Mouse (Mus musculus) liver, adult (tissue): ENCODE results near the gene Angptl4.

ENCODE experiments used
- GATA4 ChIP-seq: IDR thresholded peaks from 2 replicates; pipeline ENCODE4 v1.6.1; 2014; ENCODE audit warnings: mild to moderate bottlenecking, low read length; ENCODE audit not compliant: insufficient replicate concordance

The Angptl4 gene

DNA sequence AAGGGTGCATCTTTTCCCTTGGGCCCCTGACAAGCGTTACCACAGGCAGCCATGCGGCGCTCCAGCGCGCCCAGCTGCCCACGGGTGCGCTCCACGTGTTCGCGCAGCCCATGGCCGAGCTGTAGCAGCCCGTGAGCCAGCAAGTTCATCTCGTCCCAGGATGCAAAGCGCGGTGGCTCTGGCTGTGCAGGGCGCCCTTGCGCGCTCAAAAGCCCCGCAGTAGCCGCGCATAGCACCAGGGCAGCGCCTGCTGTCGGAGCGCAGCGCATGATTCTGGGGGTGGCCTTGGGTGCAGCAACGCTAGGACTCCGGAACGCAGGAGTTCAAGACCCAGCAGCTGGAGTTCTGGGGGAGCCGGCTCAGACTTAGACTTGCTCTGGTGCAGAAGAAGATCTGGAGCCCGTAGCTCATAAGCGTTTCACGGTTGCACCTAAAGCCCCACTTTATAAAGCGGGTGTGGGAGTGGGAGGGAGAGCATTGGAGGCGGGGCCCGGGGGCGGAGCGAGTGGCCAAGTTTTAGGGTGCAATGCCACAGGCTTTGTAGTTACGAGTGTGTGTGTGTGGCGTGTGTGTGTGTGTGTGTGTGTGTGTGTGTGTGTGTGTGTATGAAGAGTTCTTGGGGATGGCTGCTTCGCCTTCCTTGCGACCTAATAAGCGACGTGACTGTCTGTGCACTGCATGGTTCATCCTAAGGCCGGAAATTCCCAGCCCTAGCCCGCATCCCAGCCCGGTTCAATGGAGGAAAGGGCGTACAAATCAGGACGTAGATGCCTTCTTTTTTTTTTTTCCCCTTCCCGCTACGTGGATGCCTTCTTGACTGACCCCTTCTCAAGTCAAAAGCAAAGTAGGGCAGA lies at the start of gene Angptl4:
Gene Angptl4 (minus strand): TSS at position 707 of the 854 bp plus-strand sequence.
- 0 out of 2 replicates have a peak, but pooled peaks have one; percentile 27 for TF ChIP-seq GATA4

GRCm38 (mm10) chr17:33829561-33829960 lies 47.9 kb upstream of the Angptl4 start:
- no peak for TF ChIP-seq GATA4

GRCm38 (mm10) chr17:33828892-33829291 lies 47.3 kb upstream of the Angptl4 start:
- TF ChIP-seq GATA4: peak; percentile 59; the same call in 1 of the 2 replicates

- no peak for TF ChIP-seq GATA4
Observed at GRCm38 (mm10) chr17:33826850-33827249, 45.2 kb upstream of the Angptl4 start.

DNA sequence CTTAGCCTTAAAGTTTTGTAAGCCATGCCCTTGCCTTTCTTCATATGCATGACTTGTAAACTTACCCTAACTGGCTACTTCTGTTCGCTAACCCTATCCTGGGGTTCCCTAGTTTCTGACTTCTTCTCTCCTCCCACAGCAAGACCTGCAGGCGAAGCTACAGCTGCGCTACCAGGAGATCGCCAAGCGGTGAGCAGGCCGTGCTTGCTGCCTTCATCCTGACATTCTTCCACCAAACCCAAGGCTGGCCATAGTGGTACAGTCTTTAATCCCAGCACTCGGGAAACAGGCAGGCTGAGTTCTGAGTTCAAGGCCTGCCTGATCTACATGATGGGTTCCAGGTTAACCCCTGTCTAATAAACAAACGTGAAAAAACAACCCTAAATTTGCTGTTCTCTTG lies 43.8 kb upstream of the Angptl4 start:
- TF ChIP-seq GATA4: no peak

DNA sequence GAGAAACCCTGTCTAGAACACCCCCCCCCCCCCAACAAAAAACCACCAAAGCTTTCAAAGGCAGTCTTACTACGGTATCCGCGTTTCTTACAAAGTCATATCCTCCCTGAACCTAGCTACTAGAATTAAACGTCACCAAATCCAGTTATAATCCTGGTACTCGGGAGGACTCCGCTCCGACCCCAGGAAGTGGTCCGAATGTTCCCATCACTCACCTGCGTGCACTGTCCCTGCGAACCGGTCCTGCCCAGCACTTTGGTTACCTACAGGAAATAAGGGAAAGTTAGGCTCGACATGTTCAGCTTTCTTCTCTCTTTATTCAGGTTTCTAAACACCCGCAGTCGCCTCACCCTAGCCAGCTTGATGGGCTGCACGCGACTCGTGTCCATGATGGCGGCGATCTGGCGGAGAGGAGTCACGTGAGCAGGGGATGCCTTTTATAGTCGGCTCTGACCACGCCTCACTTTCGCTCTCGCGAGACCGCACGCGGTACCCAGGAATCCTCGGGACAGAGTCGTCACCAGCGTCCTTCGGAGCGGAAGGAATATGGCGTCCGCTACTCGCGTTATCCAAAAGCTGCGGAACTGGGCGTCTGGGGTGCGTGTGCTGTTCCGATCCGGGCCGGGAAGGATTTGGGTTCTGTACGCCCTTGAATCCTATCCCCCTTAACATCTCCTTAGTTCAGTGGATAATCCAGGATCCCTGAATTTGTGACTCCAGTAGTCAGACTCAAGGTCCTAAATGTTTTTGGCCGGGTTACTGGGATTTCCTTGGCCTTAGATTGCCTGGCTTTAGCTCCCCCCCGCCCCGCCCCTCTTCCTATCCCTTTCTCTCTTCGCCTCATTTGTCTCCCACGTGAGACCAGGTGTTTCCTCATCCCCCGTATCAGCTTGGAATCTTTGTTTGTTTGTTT lies 42.7 kb upstream of the Angptl4 start, which contains the start of the genes Rps28 and Ndufa7:
Gene Rps28 (minus strand): TSS at position 479 of the 913 bp plus-strand sequence.
Gene Ndufa7 (plus strand): TSS at position 489 of the 913 bp plus-strand sequence.
- TF ChIP-seq GATA4: peak; percentile 70; the same call in 1 of the 2 replicates

DNA sequence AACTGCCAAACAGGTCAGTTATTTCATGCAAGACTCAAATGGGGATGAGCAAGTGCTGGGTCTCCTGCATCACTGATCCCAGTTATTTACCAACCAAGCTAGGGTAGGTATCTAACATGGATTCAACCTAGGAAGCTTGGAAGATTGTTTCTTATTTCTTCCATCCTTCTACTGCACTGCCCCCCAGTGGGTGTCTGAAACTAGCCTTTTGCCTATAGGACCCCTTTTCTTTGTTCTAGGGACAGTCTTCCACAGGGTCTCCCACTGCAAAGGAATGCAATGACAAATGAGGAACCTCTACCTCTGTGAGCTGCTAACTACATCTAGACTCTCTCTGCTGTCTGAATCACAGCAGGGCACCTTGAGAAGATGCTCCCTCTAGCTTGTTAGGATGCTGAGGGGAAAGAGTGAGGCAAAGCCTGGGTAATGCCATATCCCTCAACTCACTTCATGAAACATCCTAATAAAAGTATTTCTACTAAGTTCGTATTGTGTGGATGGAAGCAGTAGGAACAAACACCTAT lies 40.9 kb upstream of the Angptl4 start:
- no peak for TF ChIP-seq GATA4

DNA sequence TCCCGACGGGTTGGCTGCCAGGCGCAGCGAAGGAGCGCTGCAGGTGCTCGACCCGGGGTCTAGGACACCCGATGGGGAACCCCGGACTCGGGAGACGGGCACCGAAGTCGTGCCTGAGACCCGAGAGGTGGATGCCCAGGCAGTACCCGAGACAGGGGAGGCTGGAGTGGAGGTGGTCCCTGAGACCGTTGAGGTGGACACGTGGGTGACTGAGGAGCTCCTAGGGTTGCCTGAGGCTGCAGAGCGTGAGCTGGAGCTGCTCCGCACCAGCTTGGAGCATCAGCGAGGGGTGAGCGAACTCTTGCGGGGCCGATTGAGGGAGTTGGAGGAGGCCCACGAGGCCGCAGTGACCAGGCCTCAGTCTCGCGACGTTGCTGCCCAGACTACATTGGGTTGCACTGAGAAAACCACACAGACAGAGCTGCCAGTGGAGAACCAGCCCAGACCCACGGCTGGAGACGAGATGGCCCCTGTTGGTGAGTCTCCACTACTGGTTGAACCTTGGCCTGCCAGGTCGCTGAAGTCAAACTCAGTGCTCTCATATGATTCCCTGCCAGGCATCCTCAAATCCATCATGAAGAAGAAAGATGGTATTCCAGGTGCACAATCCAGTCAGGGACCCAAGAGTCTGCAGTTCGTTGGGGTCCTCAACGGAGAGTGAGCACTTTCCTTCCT lies 36.5 kb upstream of the Angptl4 start:
- TF ChIP-seq GATA4: no peak

GRCm38 (mm10) chr17:33817184-33817968 lies 35.7 kb upstream of the Angptl4 start:
- TF ChIP-seq GATA4: no peak; the same call in 1 of the 2 replicates

GRCm38 (mm10) chr17:33816612-33817011 lies 35.0 kb upstream of the Angptl4 start:
- TF ChIP-seq GATA4: no peak

DNA sequence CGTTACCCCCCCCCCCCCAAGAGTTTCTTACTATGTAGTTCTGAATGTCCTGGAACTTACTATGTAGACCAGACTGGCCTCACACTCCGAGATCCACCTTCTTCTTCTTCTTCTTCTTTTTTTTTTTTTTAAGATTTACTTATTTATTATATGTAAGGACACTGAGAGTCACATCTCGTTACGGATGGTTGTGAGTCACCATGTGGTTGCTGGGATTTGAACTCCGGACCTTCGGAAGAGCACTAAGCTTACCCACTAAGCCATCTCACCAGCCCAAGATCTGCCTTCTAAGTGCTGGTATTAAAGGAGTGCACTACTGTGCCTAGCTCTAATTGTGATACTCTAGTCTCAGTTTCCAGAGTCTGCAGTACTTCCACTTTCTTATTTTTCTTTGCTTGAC lies 33.8 kb upstream of the Angptl4 start:
- TF ChIP-seq GATA4: no peak

- peak; percentile 44; the same call in 1 of the 2 replicates for TF ChIP-seq GATA4
Observed at GRCm38 (mm10) chr17:33812990-33813389, 31.4 kb upstream of the Angptl4 start.

DNA sequence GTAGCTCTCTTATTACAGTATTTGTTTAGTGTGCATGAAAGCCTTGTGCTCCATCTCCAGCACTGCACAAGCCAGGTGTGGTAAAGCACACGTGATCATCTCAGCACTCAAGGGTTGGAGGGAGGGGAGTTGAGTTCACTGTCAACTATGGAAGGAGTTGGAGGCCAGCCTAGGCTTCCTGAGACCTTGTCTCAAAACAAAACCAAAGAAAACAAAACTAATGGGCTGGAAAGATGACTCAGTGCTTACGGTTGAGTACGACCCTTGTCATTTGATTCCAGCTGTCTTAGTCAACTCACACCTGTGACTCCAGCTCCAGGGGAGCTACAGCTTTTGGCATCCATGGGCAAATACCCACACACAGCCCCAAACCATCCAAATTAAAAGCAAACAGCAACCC lies 30.8 kb upstream of the Angptl4 start:
- no peak for TF ChIP-seq GATA4

DNA sequence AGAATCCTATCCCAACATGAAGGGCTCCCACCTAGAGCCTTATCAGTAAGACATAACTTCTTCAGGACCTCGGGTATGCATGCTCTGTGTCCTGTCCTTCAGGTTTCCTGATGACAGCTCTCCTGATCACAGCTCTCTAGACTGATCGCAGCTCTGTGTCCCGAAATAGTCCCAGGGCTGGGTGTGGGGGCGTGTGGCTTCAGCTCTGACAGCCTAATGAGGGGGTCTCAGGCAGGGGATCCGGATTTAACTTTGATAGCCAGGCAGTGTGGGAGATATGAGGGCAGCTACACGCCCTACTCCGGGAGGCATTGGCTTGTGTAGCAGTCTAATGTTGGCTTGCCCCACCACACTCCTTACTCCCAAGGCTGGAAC lies 29.5 kb upstream of the Angptl4 start:
- TF ChIP-seq GATA4: no peak

- TF ChIP-seq GATA4: peak; percentile 51; the same call in 1 of the 2 replicates
Observed at GRCm38 (mm10) chr17:33810334-33811141, 28.9 kb upstream of the Angptl4 start, which contains the start of gene Kank3. Gene Kank3, plus strand, starts transcription at chr17:33810519.
